Mouse (Mus musculus): Measurements from ENCODE around the gene Mrps2.
A peak's percentile ranks its signal among the peaks of the same experiment; 100 is the strongest.

Mrps2 gene

DNA sequence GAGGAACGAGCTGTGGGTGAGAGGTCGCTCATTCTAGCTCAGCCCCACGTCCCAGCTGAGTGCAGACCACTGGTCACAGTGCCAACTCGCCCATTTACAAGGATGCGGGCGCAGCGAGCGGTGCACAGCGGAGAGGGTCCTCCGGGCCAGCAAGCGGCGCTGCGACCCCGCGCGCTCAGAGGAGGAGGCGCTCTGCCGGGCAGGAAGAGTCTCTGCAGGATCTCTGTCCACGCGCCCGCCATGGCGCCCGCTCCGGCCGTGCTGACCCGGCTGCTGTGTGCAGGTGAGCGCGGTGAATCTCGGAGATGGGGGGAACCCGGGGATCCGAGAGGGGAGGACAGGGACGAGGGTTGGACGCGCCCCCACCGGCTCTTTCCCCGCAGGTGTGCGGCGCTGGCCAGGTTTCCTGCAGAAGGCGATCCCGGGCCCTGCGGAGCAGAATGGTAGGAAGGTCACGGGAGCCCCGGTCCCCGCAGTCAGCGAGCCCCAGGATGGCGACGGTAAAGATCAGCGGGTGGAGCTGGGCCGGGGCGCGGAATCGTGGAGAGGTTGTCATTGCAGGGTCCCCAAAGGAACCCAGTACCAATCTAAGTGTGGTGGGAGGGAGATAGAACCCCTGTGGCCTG lies at the start of gene Mrps2:
Gene Mrps2, plus strand, starts transcription at position 207 of the 626 bp plus-strand sequence.
- peak; percentile 86 for DNase-seq (ENCODE audit: low read depth, low spot score)

DNA sequence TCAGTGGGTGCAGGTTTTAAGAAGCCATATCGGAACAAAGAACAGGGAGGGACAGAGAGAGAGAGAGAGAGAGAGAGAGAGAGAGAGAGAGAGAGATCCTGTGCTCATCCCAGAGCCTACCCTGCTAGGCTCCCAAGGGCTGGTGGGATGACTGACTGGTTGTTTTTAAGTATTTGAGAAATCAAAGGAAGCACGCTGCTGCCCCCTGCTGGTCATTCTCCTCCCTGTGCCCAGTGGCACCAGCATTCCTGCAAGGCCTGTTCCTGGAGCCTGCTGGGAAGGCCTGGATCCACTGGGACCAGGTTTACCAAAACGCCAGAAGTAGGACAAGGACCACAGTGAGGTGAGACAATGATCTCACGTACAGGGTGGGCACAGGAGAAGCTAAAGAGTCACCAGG lies 48.0 kb upstream of the Mrps2 start:
- DNase-seq (ENCODE audit: low read depth, low spot score) = peak; percentile 91

DNA sequence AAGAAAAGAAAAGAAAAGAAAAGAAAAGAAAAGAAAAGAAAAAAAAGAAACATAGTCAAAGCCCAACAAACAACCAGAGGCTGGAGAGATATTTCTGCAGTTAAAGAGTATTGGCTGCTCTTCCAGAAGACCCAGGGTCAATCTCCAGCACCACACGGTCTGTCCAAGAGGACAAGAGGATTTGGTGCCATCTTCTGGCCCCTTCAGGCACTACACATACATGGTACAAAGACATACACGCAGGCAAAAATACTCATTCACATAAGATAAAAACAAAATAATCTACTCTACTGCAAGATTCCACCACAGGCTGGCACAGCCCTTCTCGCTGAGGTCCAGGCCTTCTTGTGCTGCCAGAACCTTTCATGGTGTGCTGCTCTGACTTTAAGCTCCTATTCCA lies 44.7 kb upstream of the Mrps2 start:
- peak; percentile 61 for DNase-seq (ENCODE audit: low read depth, low spot score)

DNA sequence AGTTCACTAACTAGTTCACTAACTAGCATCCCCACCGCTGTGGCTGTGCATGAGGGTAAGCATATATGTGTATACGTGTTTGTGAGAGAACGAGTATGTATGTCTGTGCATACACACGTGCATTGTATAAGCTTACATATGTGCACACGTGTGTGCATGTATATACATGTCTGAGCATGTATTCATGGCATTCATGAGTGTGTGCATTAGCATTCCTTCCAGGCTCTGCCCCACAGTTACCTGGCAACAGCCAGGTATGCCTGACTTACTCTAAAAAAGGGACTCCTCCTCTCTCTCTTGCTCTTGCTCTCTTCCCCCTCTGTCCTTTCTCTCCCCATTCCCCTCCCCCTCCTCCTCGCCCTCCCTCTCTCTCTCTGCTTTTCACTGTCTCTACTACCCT lies 40.6 kb upstream of the Mrps2 start:
- peak; percentile 27 for DNase-seq (ENCODE audit: low read depth, low spot score)

DNA sequence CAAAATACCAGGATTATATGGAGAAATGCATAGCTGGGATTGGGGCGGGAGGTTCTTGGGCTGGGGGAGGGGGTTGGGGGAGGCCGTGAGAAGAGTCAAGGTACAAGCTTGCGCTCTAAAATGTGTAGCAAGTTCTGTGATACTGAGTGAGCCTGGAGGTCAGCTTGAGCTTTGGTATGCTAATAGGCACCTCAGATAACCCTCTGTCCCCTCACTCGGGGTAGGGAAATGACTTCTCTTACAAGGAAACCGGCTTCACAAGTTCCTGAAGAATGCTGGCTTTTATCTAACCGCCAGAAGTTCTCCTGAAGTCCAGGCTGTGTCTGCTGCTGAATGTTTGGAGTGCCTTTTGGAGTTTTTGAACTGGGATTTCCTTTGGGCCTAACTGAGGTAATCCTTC lies 37.0 kb upstream of the Mrps2 start:
- DNase-seq (ENCODE audit: low read depth, low spot score) = no peak

DNA sequence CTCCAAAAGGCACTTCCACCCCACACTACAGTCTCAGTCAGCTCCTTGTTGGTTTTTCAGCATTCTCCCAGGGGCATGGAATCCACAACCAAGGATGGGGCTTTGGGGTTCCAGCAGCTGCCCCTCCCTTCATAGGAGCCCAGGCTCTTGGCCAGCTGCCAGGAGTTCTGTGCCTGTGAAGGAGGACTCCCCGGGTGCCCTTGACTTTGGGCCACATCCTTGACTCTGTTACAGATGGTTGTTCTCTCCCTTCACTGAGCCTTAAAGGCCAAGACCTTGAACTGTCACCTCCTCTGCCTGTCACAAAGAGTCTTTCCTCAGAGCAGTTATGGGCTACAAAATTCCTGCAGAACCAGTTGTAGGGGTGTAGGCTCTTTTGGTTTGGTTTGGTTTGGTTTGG lies 35.1 kb upstream of the Mrps2 start:
- no peak for DNase-seq (ENCODE audit: low read depth, low spot score)

DNA sequence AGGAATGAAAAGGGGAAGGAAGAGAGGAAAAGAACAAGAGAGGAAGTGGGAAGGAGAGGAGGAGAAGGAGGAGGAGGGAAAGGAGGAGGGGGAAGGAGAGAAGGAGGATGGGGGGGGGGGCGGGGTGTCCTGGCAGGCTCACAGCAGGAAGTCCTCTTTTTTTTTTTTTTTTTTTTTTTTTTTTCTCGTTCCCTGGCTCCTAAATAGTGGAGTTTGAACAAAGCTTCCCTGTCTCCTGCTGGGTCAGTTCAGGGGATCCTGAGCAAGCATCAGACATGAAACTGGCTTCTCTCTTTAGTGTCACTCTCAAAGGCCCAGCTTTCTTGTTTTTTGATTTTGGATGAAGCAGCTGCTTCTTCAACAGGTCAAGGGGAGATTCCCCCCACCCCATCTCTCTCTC lies 34.4 kb upstream of the Mrps2 start:
- DNase-seq (ENCODE audit: low read depth, low spot score) = no peak

DNA sequence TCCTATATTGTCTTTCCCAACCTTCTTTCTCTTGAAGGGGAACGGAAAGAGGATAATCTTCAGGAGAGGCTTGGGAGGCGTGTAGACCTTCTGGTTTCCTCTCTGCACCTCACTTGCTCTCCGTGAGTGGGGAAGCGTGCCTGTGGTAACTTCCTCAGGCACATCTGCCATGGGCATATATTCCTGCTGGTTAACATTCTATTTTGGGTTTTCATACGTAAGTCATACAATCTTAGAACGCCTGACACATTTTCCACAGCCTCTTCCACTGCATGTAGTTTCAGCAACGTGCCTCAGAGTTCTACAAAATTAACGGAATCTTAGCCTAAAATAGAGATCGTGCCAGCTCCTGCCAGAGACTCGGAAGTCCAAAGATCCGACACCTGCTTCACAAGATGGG lies 32.5 kb upstream of the Mrps2 start:
- DNase-seq (ENCODE audit: low read depth, low spot score) = no peak

DNA sequence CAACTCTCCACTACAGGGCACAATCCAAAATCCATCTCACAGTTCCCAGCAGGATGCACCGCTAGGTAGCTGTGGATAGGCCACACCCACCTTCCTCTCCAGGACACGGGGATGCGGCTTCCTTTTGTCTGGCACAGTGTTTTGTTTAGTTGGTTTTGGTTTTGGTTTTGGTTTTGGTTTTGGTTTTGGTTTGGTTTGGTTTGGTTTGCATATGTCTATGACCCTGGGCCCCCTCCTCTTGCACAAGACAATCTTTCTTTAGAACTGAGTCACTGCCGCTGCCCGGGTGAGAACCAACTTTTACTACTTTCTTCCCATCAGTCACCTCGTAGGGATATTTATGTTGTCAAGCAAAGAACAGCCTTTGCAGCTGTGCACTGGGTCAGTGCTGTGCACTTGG lies 27.0 kb upstream of the Mrps2 start:
- DNase-seq (ENCODE audit: low read depth, low spot score) = no peak

DNA sequence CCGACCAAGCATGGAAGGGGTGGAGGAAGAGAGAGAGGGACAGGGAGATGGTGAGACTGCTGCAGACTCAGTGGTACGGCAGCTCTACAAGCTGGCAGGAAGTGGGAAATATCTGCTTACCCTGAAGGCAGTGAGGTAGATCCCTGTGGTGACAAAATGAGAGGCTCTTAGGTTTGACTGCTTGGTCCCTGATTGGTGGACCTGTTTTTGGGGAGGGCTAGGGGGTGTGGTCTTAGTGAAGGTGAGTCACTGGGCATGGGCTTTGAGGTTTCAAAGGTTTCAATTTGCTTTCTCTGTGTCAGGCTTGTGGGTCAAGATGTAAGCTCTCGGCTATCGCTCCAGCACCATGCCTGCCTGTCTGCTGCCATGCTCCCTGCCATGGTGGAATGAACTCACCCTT lies 22.8 kb upstream of the Mrps2 start:
- no peak for DNase-seq (ENCODE audit: low read depth, low spot score)

DNA sequence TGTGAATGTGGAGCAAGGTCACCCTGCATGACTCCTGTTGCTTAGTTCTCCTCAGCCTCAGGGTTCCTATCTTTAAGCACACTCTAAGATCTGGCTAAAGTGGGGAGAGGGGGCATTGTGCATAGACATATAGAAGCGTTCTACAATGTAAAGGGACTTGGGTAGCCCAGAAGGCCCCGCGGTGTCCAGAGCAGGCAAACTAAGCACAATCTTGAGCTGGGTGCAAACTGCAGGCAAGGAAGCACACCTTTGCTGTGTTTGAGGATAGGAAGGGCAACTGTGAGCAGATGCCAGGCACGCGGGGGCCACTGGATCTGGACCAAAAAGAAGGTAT lies 21.7 kb upstream of the Mrps2 start:
- DNase-seq (ENCODE audit: low read depth, low spot score) = no peak

DNA sequence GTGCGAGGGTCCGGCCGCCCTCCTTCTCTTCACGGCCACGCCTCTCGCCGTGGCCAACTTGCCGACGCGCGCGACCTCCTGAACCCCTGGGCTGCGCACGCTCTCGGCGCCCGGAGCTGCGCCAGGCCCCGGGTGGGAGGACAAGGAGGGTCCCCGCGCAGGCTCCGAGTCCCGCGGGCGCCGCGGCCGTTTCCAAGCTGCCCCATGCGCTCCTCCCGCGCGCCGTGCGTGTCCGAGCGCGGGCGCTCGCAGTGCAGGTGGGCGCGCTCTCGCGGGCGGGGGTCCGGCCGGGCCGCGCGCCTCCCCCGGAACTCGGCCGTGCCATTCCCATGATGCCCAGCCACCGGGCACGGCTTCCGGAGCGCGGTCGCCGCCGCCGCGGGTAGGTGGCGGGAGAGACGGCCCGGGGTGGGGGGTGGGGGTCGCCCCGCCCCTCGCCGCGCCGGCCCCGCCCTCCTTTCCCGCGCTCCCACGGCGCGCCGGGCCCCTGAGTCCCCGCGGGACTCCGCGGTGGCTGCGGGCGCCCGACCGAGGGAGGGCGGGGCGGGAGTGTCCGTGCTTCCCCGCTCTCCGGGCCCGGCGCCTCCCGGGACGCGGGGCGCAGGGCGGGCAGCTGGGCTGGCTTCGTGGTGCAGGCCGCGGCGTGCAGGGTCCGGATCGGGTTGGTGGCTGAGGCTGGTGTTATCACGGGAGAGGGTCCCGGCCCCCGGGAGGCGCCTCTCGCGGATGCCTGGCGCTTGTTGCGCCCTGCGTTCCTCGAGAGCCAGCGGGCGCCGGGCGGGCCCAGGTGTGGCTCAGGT lies 21.2 kb upstream of the Mrps2 start, which contains the start of gene Ppp1r26:
Gene Ppp1r26, plus strand, starts transcription at position 286 of the 800 bp plus-strand sequence.
- DNase-seq (ENCODE audit: low read depth, low spot score) = no peak

DNA sequence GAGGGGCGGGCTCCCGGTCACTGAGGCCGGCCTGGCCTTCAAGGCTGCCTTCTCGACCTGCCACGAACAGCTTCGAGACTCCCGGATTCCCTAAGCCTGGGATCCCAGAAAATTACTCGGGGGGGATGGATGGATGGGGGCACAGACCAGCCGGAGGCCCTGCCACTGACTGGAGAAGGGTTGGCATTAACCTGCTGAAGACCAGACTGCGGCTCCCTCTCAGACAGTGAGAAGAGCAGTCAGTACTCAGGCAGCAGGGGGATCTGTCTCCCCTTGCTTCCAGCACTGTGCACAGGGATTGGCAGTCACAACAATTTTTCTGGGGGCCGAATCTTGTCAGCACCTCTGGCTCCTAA lies 20.6 kb upstream of the Mrps2 start:
- DNase-seq (ENCODE audit: low read depth, low spot score) = no peak

DNA sequence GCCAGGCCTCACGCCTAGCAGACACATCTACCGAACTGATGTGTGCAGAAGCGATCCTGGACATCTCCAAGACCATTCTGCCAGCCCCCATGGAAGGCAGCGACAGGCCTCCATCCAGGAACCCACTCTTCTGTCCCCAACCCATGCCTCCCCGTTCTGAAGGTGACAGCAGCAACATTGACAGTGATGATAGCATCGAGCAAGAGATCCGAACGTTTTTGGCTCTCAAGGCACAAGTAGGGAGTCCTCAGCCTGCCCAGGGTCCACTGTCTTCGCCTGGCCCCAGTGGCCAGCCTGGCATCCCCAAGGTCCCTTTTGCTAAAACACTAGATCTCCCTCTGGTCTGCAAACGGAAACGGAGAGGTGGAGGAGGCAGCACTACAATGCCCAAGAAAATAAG lies 16.2 kb upstream of the Mrps2 start:
- no peak for DNase-seq (ENCODE audit: low read depth, low spot score)

DNA sequence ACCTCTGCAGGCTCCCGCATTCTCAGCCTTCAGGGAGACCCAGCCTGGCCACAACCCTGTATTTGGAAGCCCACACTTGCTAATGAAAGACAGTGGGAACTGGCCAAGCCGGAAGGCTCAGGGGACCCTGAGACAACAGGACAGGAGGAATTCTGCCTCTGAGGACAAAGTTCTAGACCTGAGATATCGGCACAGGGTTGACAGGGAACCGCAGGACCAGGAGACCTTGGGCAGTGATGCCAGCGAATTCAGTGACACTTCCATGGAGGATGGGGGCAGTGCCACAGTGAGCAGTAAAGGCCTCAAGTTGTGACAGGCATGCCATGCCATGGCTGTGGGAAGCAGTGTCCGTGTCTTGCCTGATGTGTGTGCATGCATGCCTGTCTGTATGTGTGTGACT lies 14.3 kb upstream of the Mrps2 start:
- DNase-seq (ENCODE audit: low read depth, low spot score) = no peak

DNA sequence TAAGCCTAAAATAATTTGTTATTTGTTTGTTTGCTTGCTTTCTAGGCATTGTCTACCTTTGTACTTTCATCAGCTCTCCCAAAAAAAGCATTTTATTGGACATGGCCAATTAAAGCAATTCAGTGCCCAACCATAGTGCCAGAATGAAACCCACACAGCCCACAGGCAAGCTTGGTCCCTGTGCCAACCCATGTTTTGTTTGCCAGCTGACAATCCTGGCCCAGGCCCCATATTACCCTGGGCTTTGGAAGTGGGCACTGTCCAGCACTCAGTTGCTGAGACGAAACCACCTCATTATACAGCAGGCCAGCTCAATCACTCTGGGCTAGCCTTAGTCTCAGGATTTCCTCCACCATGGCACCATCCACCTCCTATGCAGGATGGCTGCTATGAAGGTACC lies 11.2 kb upstream of the Mrps2 start:
- DNase-seq (ENCODE audit: low read depth, low spot score) = no peak

DNA sequence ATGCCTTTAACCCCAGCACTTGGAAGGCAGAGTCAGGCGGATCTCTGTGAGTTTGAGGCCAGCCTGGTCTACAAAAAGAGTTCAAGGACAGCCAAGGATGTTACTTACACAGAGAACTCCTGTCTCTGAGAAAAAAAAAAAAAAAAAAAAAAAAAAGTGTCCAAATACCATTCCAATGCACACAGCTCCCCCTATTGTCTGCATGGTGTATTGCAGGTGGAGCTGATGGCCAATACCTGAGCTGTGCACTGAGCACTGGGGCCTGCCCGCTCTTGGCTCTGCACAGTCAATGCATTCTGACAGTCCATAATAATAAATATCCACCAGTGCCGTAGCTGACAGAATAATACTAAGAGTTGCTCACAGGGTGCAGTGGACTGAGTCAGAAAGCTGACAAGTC lies 3.9 kb upstream of the Mrps2 start:
- peak; percentile 67 for DNase-seq (ENCODE audit: low read depth, low spot score)

DNA sequence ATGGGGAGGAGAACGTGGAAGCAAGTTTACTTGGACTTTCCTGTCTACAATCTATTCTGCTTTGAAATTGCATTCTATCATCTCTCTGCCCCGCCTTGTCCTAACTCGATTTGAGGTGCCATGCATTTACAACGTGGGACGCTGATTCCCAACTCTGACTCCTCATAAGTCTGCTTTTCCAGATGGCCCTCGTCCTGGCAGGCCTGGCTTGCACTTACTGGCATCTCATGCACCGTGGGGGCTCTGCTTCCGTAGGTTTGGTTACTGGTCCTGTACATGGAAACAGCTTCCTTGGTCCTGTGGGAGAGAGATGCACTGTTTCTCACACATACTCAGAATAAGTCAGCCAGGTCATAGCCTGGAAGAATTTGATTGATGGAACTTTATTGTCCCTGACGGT lies 2.9 kb upstream of the Mrps2 start:
- DNase-seq (ENCODE audit: low read depth, low spot score) = no peak

DNA sequence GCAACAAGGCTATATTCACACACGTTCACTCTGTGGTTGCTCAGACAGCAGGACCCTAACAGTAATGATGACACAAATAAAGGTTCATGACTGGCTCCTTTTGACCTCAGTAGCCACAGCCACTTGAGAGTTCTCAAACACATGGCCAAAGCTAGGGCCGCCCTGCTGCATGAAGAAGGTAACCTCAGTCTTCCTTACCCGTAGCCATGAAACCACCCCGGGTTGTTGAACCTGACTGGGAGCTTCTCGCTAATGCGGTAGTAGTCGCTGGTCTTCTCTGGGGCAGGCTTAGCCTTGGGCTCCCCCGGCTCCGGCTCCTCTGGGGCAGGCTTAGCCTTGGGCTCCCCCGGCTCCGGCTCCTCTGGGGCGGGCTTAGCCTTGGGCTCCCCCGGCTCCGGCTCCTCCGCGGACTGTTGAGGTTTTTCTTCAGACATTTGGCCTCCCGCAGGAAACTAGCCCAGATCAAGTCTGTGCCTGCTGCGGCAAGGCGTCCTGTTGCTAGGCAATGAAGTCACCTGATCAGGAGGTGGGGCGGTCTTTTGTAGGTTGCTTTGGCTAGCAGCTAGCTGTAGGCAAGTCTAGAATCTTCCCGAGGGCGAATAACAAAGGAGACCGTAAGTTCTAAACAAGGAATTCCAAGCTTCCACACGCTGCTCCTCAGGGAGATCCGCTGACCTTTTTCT lies 1.9 kb upstream of the Mrps2 start, which contains the start of gene 1700007K13Rik:
Gene 1700007K13Rik, minus strand, starts transcription at position 497 of the 683 bp plus-strand sequence.
- peak; percentile 76 for DNase-seq (ENCODE audit: low read depth, low spot score)

DNA sequence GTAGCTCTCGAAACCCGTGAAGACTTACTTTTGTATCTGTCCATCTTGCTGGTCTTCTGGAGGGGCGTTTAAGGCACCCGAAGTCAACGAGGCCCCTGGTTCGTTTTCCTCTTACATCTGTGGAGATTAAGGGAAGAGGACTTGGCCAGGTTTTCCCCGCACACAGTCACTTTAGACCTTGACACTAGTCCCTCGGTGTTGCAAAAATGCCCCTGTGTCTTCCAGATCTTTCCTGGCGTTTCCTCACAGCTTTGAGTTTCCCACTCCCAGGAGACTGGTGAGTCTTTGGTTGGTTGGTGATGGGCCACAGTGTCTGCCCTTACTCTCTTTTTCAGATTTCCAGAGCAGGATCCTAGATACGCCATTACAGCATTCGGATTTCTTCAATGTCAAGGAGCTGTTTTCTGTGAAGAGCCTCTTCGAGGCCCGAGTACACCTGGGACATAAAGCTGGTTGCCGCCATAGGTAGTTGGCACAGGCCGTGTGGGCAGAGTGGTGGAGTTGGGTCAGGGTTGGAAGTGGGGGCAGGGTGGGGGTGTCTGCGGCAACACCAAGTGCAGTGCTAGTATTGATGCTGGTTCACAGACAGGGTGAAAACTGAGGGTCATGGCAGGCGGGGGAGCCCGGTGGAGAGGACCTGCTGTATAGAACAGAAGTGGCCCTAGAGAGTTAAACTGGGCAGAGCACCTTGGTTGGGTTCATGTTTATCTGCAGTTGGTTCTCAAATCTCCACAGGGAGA lies 790 bp downstream of the Mrps2 start:
- no peak for DNase-seq (ENCODE audit: low read depth, low spot score)

DNA sequence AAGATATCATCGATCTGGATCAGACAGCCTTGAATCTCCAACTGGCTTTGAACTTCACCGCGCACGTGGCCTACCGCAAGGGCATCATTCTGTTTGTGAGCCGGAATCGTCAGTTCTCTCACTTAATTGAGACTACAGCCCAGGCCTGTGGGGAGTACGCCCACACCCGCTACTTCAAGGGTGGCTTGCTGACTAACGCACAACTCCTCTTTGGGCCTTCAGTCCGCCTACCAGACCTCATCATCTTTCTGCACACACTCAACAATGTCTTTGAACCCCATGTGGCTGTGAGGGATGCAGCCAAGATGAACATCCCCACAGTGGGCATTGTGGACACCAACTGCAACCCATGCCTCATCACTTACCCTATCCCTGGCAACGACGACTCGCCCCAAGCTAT lies 1.6 kb downstream of the Mrps2 start:
- DNase-seq (ENCODE audit: low read depth, low spot score) = no peak

DNA sequence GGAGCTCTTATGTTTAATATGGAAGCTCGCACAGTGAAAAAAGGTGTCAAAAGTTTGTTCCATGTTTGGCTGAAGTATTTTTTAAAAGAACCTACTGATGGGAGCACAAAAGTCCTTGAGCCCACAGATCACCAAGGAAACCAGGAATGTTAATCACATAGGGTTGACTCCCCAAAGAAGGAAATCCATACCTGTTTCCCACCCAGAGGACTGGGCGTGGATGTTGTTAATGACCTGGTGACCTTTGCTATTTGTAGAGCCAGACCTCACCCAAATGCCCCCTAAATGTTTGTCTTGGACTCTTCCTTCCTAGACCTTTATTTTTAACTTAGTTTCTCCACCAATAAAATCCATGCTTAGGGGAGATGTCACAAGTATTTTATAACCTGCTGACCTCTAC lies 2.7 kb downstream of the Mrps2 start:
- DNase-seq (ENCODE audit: low read depth, low spot score) = no peak

Measured in forelimb bud, embryonic 11.5 days (tissue).